Mouse (Mus musculus): Measurements from ENCODE around the gene Hist2h3b. TPM values are rescaled to one million over a fixed set of nuclear protein-coding genes. Genes with fewer than 3 reads are reported as not detected.

The Hist2h3b gene
- total and polyA plus RNA-seq, 3 experiments: 12.1 to 1,421 (median 39.4) TPM

- DNase-seq (ENCODE audit: extremely low read depth): no peak
- dilution Hi-C loops (cut with MboI; ENCODE audit: extremely low pct_ligation_motif_present, extremely low pct_unique_long_range_greater_than_20kb, low sequenced_read_pairs) (no loop called here), in situ Hi-C loops (cut with MboI; ENCODE audit: low pct_ligation_motif_present, low pct_unique_long_range_greater_than_20kb, low sequenced_read_pairs) (no loop called here)
These were observed 44.1 kb downstream of the Hist2h3b start for GRCm38 (mm10) chr3:96312341-96313098.

More at GRCm38 (mm10) chr3:96312341-96313098, 44.1 kb downstream of the Hist2h3b start:
- H3K9ac ChIP-seq (ENCODE audit: insufficient read depth, low read depth): no peak overlapping the region
- H3K36me3 ChIP-seq (replicated peaks in 1 of 2; ENCODE audit: control insufficient read depth in 1 of 2, insufficient read depth in 1 of 2, low read length in 1 of 2): no peaks in the 10 kb centered on the region
- no peak overlapping the region for H3K4me2 ChIP-seq (ENCODE audit: insufficient read depth, low read depth, poor library complexity, severe bottlenecking)
- H3K4me1 ChIP-seq (ENCODE audit: control insufficient read depth in 1 of 2, insufficient read depth in 2 of 2): no peaks in the 10 kb centered on the region
- no peaks in the 10 kb centered on the region for H3K9me3 ChIP-seq (replicated peaks; ENCODE audit: low read length)
- no peak overlapping the region for H3K4me3 ChIP-seq (replicated peaks in 1 of 3; ENCODE audit: low read depth in 2 of 3, low read length in 2 of 3, poor library complexity in 1 of 3)
- H3K79me2 ChIP-seq (replicated peaks; ENCODE audit: control insufficient read depth, extremely low read depth, insufficient read depth, poor library complexity, severe bottlenecking): no peaks in the 10 kb centered on the region
- no peak for TF ChIP-seq ELF1 (IDR thresholded peaks at IDR 0.05; ENCODE audit: low read depth, low read length)
- no peaks in the 10 kb centered on the region for H3K27me3 ChIP-seq (replicated peaks)
- H3K27ac ChIP-seq (ENCODE audit: insufficient read depth, low read depth): no peak overlapping the region

Other genes with a start within 250 kb of the Hist2h3b start
- 19.1 and 20.8 TPM in 2 replicates for gene Vps45, start 210.2 kb upstream of the Hist2h3b start, total RNA-seq (2012; rRNA removed)
- 16.8 and 19.6 TPM in 2 replicates for gene Vps45, start 210.2 kb upstream of the Hist2h3b start, total RNA-seq (2014; rRNA removed)
- gene Vps45, start 210.2 kb upstream of the Hist2h3b start, polyA plus RNA-seq (2012; ENCODE audit: insufficient read length, low read depth): 14.5 and 16.2 TPM in 2 replicates
- 14.4 and 14.9 TPM in 2 replicates for gene Otud7b, start 164.1 kb upstream of the Hist2h3b start, total RNA-seq (2012; rRNA removed)
- gene Otud7b, start 164.1 kb upstream of the Hist2h3b start, total RNA-seq (2014; rRNA removed): 10.9 and 12.3 TPM in 2 replicates
- 17.7 and 18.7 TPM in 2 replicates for gene Otud7b, start 164.1 kb upstream of the Hist2h3b start, polyA plus RNA-seq (2012; ENCODE audit: insufficient read length, low read depth)
- 0.81 and 1.0 TPM in 2 replicates for gene Mtmr11, start 106.7 kb upstream of the Hist2h3b start, total RNA-seq (2012; rRNA removed)
- 0.45 and 0.83 TPM in 2 replicates for gene Mtmr11, start 106.7 kb upstream of the Hist2h3b start, total RNA-seq (2014; rRNA removed)
- gene Mtmr11, start 106.7 kb upstream of the Hist2h3b start, polyA plus RNA-seq (2012; ENCODE audit: insufficient read length, low read depth): 0.82 and 2.5 TPM in 2 replicates
- gene Sf3b4, start 96.3 kb upstream of the Hist2h3b start, total RNA-seq (2012; rRNA removed): 47.9 and 60.6 TPM in 2 replicates
- gene Sf3b4, start 96.3 kb upstream of the Hist2h3b start, total RNA-seq (2014; rRNA removed): 33.7 and 38.1 TPM in 2 replicates
- gene Sf3b4, start 96.3 kb upstream of the Hist2h3b start, polyA plus RNA-seq (2012; ENCODE audit: insufficient read length, low read depth): 114 and 147 TPM in 2 replicates
- gene Sv2a, start 87.5 kb upstream of the Hist2h3b start, total RNA-seq (2012; rRNA removed): 2.6 and 4.0 TPM in 2 replicates
- 0.97 and 1.1 TPM in 2 replicates for gene Sv2a, start 87.5 kb upstream of the Hist2h3b start, total RNA-seq (2014; rRNA removed)
- 6.5 and 6.7 TPM in 2 replicates for gene Sv2a, start 87.5 kb upstream of the Hist2h3b start, polyA plus RNA-seq (2012; ENCODE audit: insufficient read length, low read depth)
- 48.2 and 57.0 TPM in 2 replicates for gene Bola1, start 48.9 kb upstream of the Hist2h3b start, total RNA-seq (2012; rRNA removed)
- gene Bola1, start 48.9 kb upstream of the Hist2h3b start, total RNA-seq (2014; rRNA removed): 54.0 and 56.5 TPM in 2 replicates
- gene Bola1, start 48.9 kb upstream of the Hist2h3b start, polyA plus RNA-seq (2012; ENCODE audit: insufficient read length, low read depth): 47.6 and 56.2 TPM in 2 replicates
- gene Hist2h2ab, start 48.8 kb upstream of the Hist2h3b start, total RNA-seq (2012; rRNA removed): 27.8 and 31.4 TPM in 2 replicates
- gene Hist2h2ab, start 48.8 kb upstream of the Hist2h3b start, total RNA-seq (2014; rRNA removed): 1.1 and 2.1 TPM in 2 replicates
- gene Hist2h2ab, start 48.8 kb upstream of the Hist2h3b start, polyA plus RNA-seq (2012; ENCODE audit: insufficient read length, low read depth): not detected in 2 replicates
- 1,185 and 1,357 TPM in 2 replicates for gene Hist2h2ac, start 47.8 kb upstream of the Hist2h3b start, total RNA-seq (2012; rRNA removed)
- 28.1 and 53.9 TPM in 2 replicates for gene Hist2h2ac, start 47.8 kb upstream of the Hist2h3b start, total RNA-seq (2014; rRNA removed)
- 1.5 TPM in 1 of 2 replicates, not detected in the other for gene Hist2h2ac, start 47.8 kb upstream of the Hist2h3b start, polyA plus RNA-seq (2012; ENCODE audit: insufficient read length, low read depth)
- 3.8 and 3.9 TPM in 2 replicates for gene Hist2h2be, start 47.5 kb upstream of the Hist2h3b start, total RNA-seq (2012; rRNA removed)
- 2.9 and 4.0 TPM in 2 replicates for gene Hist2h2be, start 47.5 kb upstream of the Hist2h3b start, total RNA-seq (2014; rRNA removed)
- gene Hist2h2be, start 47.5 kb upstream of the Hist2h3b start, polyA plus RNA-seq (2012; ENCODE audit: insufficient read length, low read depth): 2.3 and 2.5 TPM in 2 replicates
- 1,105 and 1,173 TPM in 2 replicates for gene Hist2h3c2, start 29.5 kb upstream of the Hist2h3b start, total RNA-seq (2012; rRNA removed)
- 11.0 and 15.3 TPM in 2 replicates for gene Hist2h3c2, start 29.5 kb upstream of the Hist2h3b start, total RNA-seq (2014; rRNA removed)
- gene Hist2h3c2, start 29.5 kb upstream of the Hist2h3b start, polyA plus RNA-seq (2012; ENCODE audit: insufficient read length, low read depth): 1.3 TPM in 2 replicates
- 4,203 and 5,136 TPM in 2 replicates for gene Hist2h2aa2, start 28.4 kb upstream of the Hist2h3b start, total RNA-seq (2012; rRNA removed)
- not detected in 2 replicates for gene Hist2h2aa2, start 28.4 kb upstream of the Hist2h3b start, total RNA-seq (2014; rRNA removed)
- 2.5 and 2.7 TPM in 2 replicates for gene Hist2h2aa2, start 28.4 kb upstream of the Hist2h3b start, polyA plus RNA-seq (2012; ENCODE audit: insufficient read length, low read depth)
- gene Hist2h2aa1, start 23.2 kb upstream of the Hist2h3b start, total RNA-seq (2012; rRNA removed): 1,248 and 1,515 TPM in 2 replicates
- 48.1 and 113 TPM in 2 replicates for gene Hist2h2aa1, start 23.2 kb upstream of the Hist2h3b start, total RNA-seq (2014; rRNA removed)
- 0.64 and 0.98 TPM in 2 replicates for gene Hist2h2aa1, start 23.2 kb upstream of the Hist2h3b start, polyA plus RNA-seq (2012; ENCODE audit: insufficient read length, low read depth)
- 0.67 and 1.4 TPM in 2 replicates for gene Hist2h3c1, start 22.0 kb upstream of the Hist2h3b start, total RNA-seq (2012; rRNA removed)
- gene Hist2h3c1, start 22.0 kb upstream of the Hist2h3b start, total RNA-seq (2014; rRNA removed): 1.2 and 1.4 TPM in 2 replicates
- 0.33 and 0.34 TPM in 2 replicates for gene Hist2h3c1, start 22.0 kb upstream of the Hist2h3b start, polyA plus RNA-seq (2012; ENCODE audit: insufficient read length, low read depth)
- gene Hist2h4, start 5.3 kb upstream of the Hist2h3b start, total RNA-seq (2012; rRNA removed): 116 and 130 TPM in 2 replicates
- gene Hist2h4, start 5.3 kb upstream of the Hist2h3b start, total RNA-seq (2014; rRNA removed): 1.0 and 2.5 TPM in 2 replicates
- 0.20 and 0.91 TPM in 2 replicates for gene Hist2h4, start 5.3 kb upstream of the Hist2h3b start, polyA plus RNA-seq (2012; ENCODE audit: insufficient read length, low read depth)
- 2,265 and 2,866 TPM in 2 replicates for gene Hist2h2bb, start 1.1 kb downstream of the Hist2h3b start, total RNA-seq (2012; rRNA removed)
- 36.0 and 51.9 TPM in 2 replicates for gene Hist2h2bb, start 1.1 kb downstream of the Hist2h3b start, total RNA-seq (2014; rRNA removed)
- 1.6 and 4.1 TPM in 2 replicates for gene Hist2h2bb, start 1.1 kb downstream of the Hist2h3b start, polyA plus RNA-seq (2012; ENCODE audit: insufficient read length, low read depth)
- 0.04 TPM in 1 of 2 replicates, not detected in the other for gene Fcgr1, start 25.3 kb downstream of the Hist2h3b start, total RNA-seq (2012; rRNA removed)
- 0.18 TPM in 1 of 2 replicates, not detected in the other for gene Fcgr1, start 25.3 kb downstream of the Hist2h3b start, total RNA-seq (2014; rRNA removed)
- gene Fcgr1, start 25.3 kb downstream of the Hist2h3b start, polyA plus RNA-seq (2012; ENCODE audit: insufficient read length, low read depth): 0.27 TPM in 1 of 2 replicates, not detected in the other
- 0.13 TPM in 1 of 2 replicates, not detected in the other for gene BC107364, start 183.7 kb downstream of the Hist2h3b start, total RNA-seq (2012; rRNA removed)
- not detected in 2 replicates for gene BC107364, start 183.7 kb downstream of the Hist2h3b start, total RNA-seq (2014; rRNA removed)
- gene BC107364, start 183.7 kb downstream of the Hist2h3b start, polyA plus RNA-seq (2012; ENCODE audit: insufficient read length, low read depth): not detected in 2 replicates

Measured in CH12.LX (cell line).